Mouse (Mus musculus) B cell, adult (primary cell): ENCODE measurements around the gene Madd. TPM values are rescaled to one million over a fixed set of nuclear protein-coding genes. Genes with fewer than 3 reads are reported as not detected.

Source experiments
- total RNA-seq: library from RNA; stranded (reverse); gene quantifications from 4 replicates; pipeline ENCODE4 v1.2.4, GENCODE M21; 2023; ENCODE audit not compliant: inconsistent age

Madd gene
- 101 to 108 TPM (median 104 TPM) in 4 replicates for total RNA-seq

GRCm38 (mm10) chr2:91183711-91184405 lies at the start of gene Madd:
Madd (minus strand) TSS chr2:91183837.

GRCm38 (mm10) chr2:91202222-91202971 lies 18.8 kb upstream of the Madd start, which contains the start of the genes Nr1h3 and Acp2:
Nr1h3 (minus strand) TSS chr2:91202834.
Acp2 (plus strand) TSS chr2:91202885.

GRCm38 (mm10) chr2:91117585-91118275 lies 65.9 kb downstream of the Madd start, which contains the start of gene Mybpc3:
Mybpc3 (plus strand) TSS chr2:91118144.

Other genes with a start within 250 kb of the Madd start
- 79.8 to 84.9 TPM (median 81.9 TPM) in 4 replicates for gene Celf1, start 243.5 kb downstream of the Madd start, total RNA-seq
- gene Rapsn, start 148.2 kb downstream of the Madd start, total RNA-seq: 0.48 to 0.54 TPM in 2 of 4 replicates, not detected in the others
- gene Psmc3, start 129.8 kb downstream of the Madd start, total RNA-seq: 106 to 121 TPM (median 114 TPM) in 4 replicates
- gene Slc39a13, start 113.4 kb downstream of the Madd start, total RNA-seq: 18.6 to 27.1 TPM (median 21.9 TPM) in 4 replicates
- 93.1 to 119 TPM (median 105 TPM) in 4 replicates for gene Spi1, start 101.4 kb downstream of the Madd start, total RNA-seq
- gene Mybpc3, start 65.7 kb downstream of the Madd start, total RNA-seq: 1.5 to 2.4 TPM (median 1.8 TPM) in 4 replicates
- 2.1 to 7.0 TPM (median 3.8 TPM) in 4 replicates for gene Nr1h3, start 19.0 kb upstream of the Madd start, total RNA-seq
- 3.8 to 4.8 TPM (median 4.2 TPM) in 4 replicates for gene Acp2, start 19.0 kb upstream of the Madd start, total RNA-seq
- gene Ddb2, start 53.1 kb upstream of the Madd start, total RNA-seq: 33.6 to 38.6 TPM (median 36.9 TPM) in 4 replicates
- 0.45 to 0.70 TPM (median 0.69 TPM) in 3 of 4 replicates, not detected in the other for gene Pacsin3, start 72.1 kb upstream of the Madd start, total RNA-seq
- gene Arfgap2, start 81.1 kb upstream of the Madd start, total RNA-seq: 146 to 156 TPM (median 152 TPM) in 4 replicates